Mouse (Mus musculus) hindbrain, embryonic 13.5 days (tissue): ENCODE data around the gene Cyp2c23. TPM values are rescaled to one million over a fixed set of nuclear protein-coding genes. Genes with fewer than 3 reads are reported as not detected.

Source experiments
- ATAC-seq: fragments of 200-750 bp; cut with Nextera tagmentation; 2 replicates; pipeline ENCODE4 v1.8.0; 2017; ENCODE audit warnings: moderate TSS enrichment; ENCODE audit not compliant: low FRiP score
- H3K27ac ChIP-seq: fragments of 300-500 bp; sonication (generic); 2 replicates; pipeline ENCODE4 v1.5.1; 2015; ENCODE audit warnings: inconsistent platforms, mild to moderate bottlenecking, moderate library complexity
- H3K27me3 ChIP-seq: fragments of 300-500 bp; sonication (generic); 2 replicates; pipeline ENCODE4 v1.6.1; 2015; ENCODE audit warnings: mild to moderate bottlenecking, inconsistent platforms
- H3K36me3 ChIP-seq: fragments of 300-500 bp; sonication (generic); 2 replicates; pipeline ENCODE4 v1.6.1; 2015; ENCODE audit warnings: mild to moderate bottlenecking, inconsistent platforms
- H3K4me1 ChIP-seq: fragments of 300-500 bp; sonication (generic); replicated peaks from 2 replicates; pipeline ENCODE4 v1.6.1; 2015; ENCODE audit warnings: inconsistent platforms
- H3K4me2 ChIP-seq: fragments of 300-500 bp; sonication (generic); 2 replicates; pipeline ENCODE4 v1.6.1; 2015; ENCODE audit warnings: inconsistent platforms, mild to moderate bottlenecking, moderate library complexity
- H3K4me3 ChIP-seq: fragments of 300-500 bp; sonication (generic); 2 replicates; pipeline ENCODE4 v1.5.1; 2015; ENCODE audit warnings: mild to moderate bottlenecking, inconsistent platforms
- H3K9ac ChIP-seq: fragments of 300-500 bp; sonication (generic); 2 replicates; pipeline ENCODE4 v1.6.1; 2015; ENCODE audit warnings: mild to moderate bottlenecking, inconsistent platforms
- H3K9me3 ChIP-seq: fragments of 300-500 bp; sonication (generic); 2 replicates; pipeline ENCODE4 v1.6.1; 2016; ENCODE audit warnings: inconsistent platforms
- WGBS: fragments of 180-500 bp; shearing (Covaris S2); methylation state at CpG from one replicate; pipeline ENCODE4 v1.1.7; 2015; 5-methylcytosine and 5-hydroxymethylcytosine counted together
- polyA plus RNA-seq: library from polyadenylated mRNA; unstranded; fragments of >200 nt; fragmentation: Nextera tagmentation; extraction: Ambion mirVana; gene quantifications from 2 replicates; pipeline ENCODE4 v1.2.1, GENCODE M21; 2015

The Cyp2c23 gene
- polyA plus RNA-seq, 1 experiment from 2014 or later, result not detected

DNA sequence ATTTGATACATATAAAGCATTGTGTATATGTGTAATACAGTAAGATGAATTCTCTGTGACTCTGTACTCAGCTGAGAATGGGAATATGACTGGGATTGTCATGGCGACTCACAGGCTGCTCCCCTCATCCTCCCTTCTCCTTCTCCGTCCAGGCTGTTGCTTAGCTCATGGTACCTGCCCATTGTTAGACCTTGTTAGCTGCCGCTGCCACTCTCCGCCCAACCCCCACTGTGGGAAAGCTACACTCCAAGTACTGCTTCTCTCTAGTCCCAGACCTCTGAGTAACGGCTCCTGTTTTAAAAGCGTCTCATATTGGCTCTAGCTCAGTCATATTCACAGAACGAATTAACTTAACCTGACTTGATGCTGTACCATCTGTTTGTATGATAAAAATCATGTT lies 9.3 kb downstream of the Cyp2c23 start:
- H3K27ac ChIP-seq, result no peak overlapping the region
- H3K9ac ChIP-seq, result no peak overlapping the region
- WGBS, result 69% methylated on average over 7 of the region's 7 CpGs

DNA sequence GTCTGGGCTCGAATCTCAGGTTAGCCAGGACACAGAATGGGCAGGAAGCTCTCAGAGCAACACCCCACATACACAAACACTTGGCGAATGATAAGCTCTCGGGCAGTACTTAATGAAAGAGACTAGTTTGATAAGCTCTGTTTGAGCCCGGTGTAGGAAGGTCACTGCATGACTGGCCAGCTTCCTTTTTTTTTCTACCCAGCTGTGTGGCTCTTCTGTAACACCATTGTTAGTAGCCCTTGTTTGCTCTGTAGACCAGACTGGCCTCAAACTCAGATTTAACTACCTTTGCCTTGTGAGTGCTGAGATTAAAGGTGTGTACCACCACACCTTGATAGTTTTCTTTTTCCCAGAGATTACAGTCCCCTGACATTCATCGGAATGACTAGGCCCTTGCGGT lies 15.1 kb downstream of the Cyp2c23 start:
- no peaks in the 10 kb centered on the region for H3K4me1 ChIP-seq
- no peaks in the 10 kb centered on the region for H3K36me3 ChIP-seq
- H3K9me3 ChIP-seq, result no peaks in the 10 kb centered on the region
- H3K4me3 ChIP-seq, result no peak overlapping the region
- no peak overlapping the region for H3K4me2 ChIP-seq
- no peak overlapping the region for H3K27ac ChIP-seq
- ATAC-seq, result no peak
- H3K27me3 ChIP-seq, result no peaks in the 10 kb centered on the region
- 86% methylated on average over 6 of the region's 6 CpGs for WGBS
- H3K9ac ChIP-seq, result no peak overlapping the region

More for the DNA sequence above, 9.3 kb downstream of the Cyp2c23 start:
- no peak for ATAC-seq
- Histone ChIP-seq H3K4me1 (no peaks in the 10 kb centered on the region), H3K27me3 (no peaks in the 10 kb centered on the region), H3K9me3 (no peaks in the 10 kb centered on the region), H3K36me3 (no peaks in the 10 kb centered on the region), H3K4me3 (no peak overlapping the region), H3K4me2 (no peak overlapping the region)

GRCm38 (mm10) chr19:44008784-44009183 lies 20.2 kb downstream of the Cyp2c23 start:
- H3K36me3 ChIP-seq, result no peaks in the 10 kb centered on the region
- no peaks in the 10 kb centered on the region for H3K9me3 ChIP-seq
- no peak overlapping the region for H3K4me3 ChIP-seq
- no peak overlapping the region for H3K27ac ChIP-seq
- no peak overlapping the region for H3K4me2 ChIP-seq
- no peak for ATAC-seq
- 80% methylated on average over 15 of the region's 15 CpGs for WGBS
- H3K9ac ChIP-seq, result no peak overlapping the region
- no peaks in the 10 kb centered on the region for H3K27me3 ChIP-seq
- H3K4me1 ChIP-seq, result no peaks in the 10 kb centered on the region

- no peaks in the 10 kb centered on the region for H3K27me3 ChIP-seq
- H3K4me1 ChIP-seq, result no peaks in the 10 kb centered on the region
- no peak overlapping the region for H3K27ac ChIP-seq
- H3K4me3 ChIP-seq, result no peak overlapping the region
- no peak overlapping the region for H3K4me2 ChIP-seq
- H3K9ac ChIP-seq, result no peak overlapping the region
- ATAC-seq, result no peak
- H3K36me3 ChIP-seq, result no peaks in the 10 kb centered on the region
- WGBS, result 68% methylated on average over 12 of the region's 12 CpGs
- no peaks in the 10 kb centered on the region for H3K9me3 ChIP-seq
Measured at GRCm38 (mm10) chr19:44007186-44007585, 21.8 kb downstream of the Cyp2c23 start.

GRCm38 (mm10) chr19:44005025-44005424 lies 24.0 kb downstream of the Cyp2c23 start:
- Histone ChIP-seq H3K27ac (no peak overlapping the region), H3K36me3 (no peaks in the 10 kb centered on the region), H3K27me3 (no peaks in the 10 kb centered on the region), H3K9ac (no peak overlapping the region), H3K4me1 (no peaks in the 10 kb centered on the region), H3K9me3 (no peaks in the 10 kb centered on the region), H3K4me2 (no peak overlapping the region), H3K4me3 (no peak overlapping the region)
- 75% methylated on average over 4 of the region's 4 CpGs for WGBS
- ATAC-seq, result no peak

- Histone ChIP-seq H3K4me1 (no peaks in the 10 kb centered on the region), H3K9ac (no peak overlapping the region), H3K9me3 (no peaks in the 10 kb centered on the region), H3K36me3 (no peaks in the 10 kb centered on the region), H3K4me3 (no peak overlapping the region), H3K27ac (no peak overlapping the region), H3K27me3 (no peaks in the 10 kb centered on the region), H3K4me2 (no peak overlapping the region)
- 95% methylated on average over 2 of the region's 2 CpGs for WGBS
- ATAC-seq, result no peak
Measured at GRCm38 (mm10) chr19:44004261-44004660, 24.7 kb downstream of the Cyp2c23 start.

DNA sequence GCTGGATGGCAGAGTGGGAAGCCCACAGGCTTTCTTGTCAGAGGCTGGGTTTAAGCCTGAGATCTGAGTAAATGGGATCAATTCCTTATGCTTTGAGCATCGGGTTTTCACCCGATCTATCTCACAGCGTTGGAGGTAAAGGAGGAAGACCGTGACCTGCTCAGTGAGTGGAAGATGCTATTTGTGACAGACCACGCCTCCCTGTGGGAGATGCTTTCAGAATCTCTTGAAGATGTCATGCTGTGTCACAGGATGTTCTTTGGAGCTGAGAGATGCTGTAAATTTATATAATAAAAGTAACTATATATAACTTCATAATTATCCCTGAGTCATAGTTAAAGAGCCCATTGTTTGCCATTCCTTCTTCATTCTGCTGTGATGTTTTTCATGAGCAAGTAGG lies 28.3 kb downstream of the Cyp2c23 start:
- no peaks in the 10 kb centered on the region for H3K4me1 ChIP-seq
- no peaks in the 10 kb centered on the region for H3K36me3 ChIP-seq
- no peak overlapping the region for H3K9ac ChIP-seq
- H3K4me3 ChIP-seq, result no peak overlapping the region
- ATAC-seq, result no peak
- no peaks in the 10 kb centered on the region for H3K27me3 ChIP-seq
- no peak overlapping the region for H3K27ac ChIP-seq
- no peak overlapping the region for H3K4me2 ChIP-seq
- no peaks in the 10 kb centered on the region for H3K9me3 ChIP-seq
- 76% methylated on average over 5 of the region's 5 CpGs for WGBS

- WGBS, result 88% methylated on average over 1 of the region's 1 CpGs
- Histone ChIP-seq H3K4me3 (no peak overlapping the region), H3K9ac (no peak overlapping the region), H3K27me3 (no peaks in the 10 kb centered on the region), H3K27ac (no peak overlapping the region), H3K9me3 (no peaks in the 10 kb centered on the region), H3K36me3 (no peaks in the 10 kb centered on the region), H3K4me1 (no peaks in the 10 kb centered on the region), H3K4me2 (no peak overlapping the region)
- no peak for ATAC-seq
Measured at GRCm38 (mm10) chr19:44000061-44000460, 28.9 kb downstream of the Cyp2c23 start.

DNA sequence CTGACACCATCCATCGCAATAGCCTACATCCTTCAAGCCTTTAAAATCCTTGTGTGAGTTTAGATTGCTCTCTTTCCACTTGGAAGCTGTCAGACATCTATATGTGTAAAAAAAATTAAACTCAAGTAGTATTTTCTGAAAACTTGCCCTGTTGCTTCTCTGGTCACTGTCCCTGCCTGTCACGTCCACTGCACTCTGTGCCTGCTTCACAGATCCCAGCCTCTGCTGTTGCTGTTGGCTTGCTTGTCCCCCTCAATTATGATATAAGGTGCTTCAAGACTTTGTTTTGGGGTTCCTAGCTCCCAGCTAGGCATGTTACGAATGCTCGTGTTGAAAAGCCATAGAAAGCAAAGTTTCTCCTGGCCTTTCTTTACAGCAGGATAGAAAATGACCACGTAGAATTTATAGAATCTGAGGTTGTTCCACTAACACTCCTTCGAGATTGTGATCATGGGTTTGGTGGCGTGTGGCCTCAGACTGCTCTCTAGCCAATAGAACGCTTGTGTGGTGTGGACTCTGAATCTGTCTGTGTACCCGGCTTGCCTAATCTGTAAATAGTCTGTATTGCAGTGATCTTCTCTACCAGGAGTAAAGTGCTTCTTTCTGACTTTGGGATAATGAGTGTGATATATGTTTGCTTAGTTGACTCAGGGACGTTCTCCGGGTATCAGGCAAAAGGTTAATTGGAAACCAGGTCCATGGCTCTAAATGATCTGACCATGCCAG lies 30.0 kb downstream of the Cyp2c23 start:
- H3K4me2 ChIP-seq, result no peak overlapping the region
- no peaks in the 10 kb centered on the region for H3K9me3 ChIP-seq
- no peaks in the 10 kb centered on the region for H3K27me3 ChIP-seq
- no peak overlapping the region for H3K27ac ChIP-seq
- 91% methylated on average over 11 of the region's 11 CpGs for WGBS
- no peak overlapping the region for H3K9ac ChIP-seq
- no peak overlapping the region for H3K4me3 ChIP-seq
- no peaks in the 10 kb centered on the region for H3K36me3 ChIP-seq
- no peaks in the 10 kb centered on the region for H3K4me1 ChIP-seq
- ATAC-seq, result no peak

- H3K4me2 ChIP-seq, result no peak overlapping the region
- H3K9me3 ChIP-seq, result no peaks in the 10 kb centered on the region
- WGBS, result 86% methylated on average over 10 of the region's 10 CpGs
- H3K4me1 ChIP-seq, result no peaks in the 10 kb centered on the region
- no peak overlapping the region for H3K27ac ChIP-seq
- no peak overlapping the region for H3K4me3 ChIP-seq
- no peak for ATAC-seq
- no peak overlapping the region for H3K9ac ChIP-seq
- no peaks in the 10 kb centered on the region for H3K36me3 ChIP-seq
- no peaks in the 10 kb centered on the region for H3K27me3 ChIP-seq
Measured at GRCm38 (mm10) chr19:43998101-43998500, 30.9 kb downstream of the Cyp2c23 start.

DNA sequence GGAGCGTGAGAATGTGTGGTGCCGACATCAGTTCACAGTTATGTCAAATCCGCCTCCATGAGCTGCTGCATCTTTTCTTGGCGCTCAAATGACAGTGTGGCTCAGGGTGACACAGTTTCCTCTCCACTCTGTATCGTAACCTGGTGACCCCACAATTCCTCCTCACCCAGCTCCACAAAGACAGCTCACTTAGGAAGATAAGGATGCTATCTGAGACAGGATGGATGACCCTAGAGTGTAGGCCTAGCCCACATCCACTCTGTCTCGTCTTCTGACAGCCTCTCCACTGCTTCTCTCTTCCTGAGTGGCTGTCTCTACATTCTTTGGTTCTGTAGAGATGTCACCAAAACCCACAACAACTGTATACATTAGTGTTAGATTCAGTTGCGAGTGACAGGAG lies 33.6 kb downstream of the Cyp2c23 start:
- no peaks in the 10 kb centered on the region for H3K9me3 ChIP-seq
- WGBS, result 85% methylated on average over 7 of the region's 7 CpGs
- ATAC-seq, result no peak
- no peak overlapping the region for H3K9ac ChIP-seq
- no peak overlapping the region for H3K27ac ChIP-seq
- H3K27me3 ChIP-seq, result no peaks in the 10 kb centered on the region
- H3K36me3 ChIP-seq, result no peaks in the 10 kb centered on the region
- H3K4me1 ChIP-seq, result no peaks in the 10 kb centered on the region
- H3K4me2 ChIP-seq, result no peak overlapping the region
- H3K4me3 ChIP-seq, result no peak overlapping the region

DNA sequence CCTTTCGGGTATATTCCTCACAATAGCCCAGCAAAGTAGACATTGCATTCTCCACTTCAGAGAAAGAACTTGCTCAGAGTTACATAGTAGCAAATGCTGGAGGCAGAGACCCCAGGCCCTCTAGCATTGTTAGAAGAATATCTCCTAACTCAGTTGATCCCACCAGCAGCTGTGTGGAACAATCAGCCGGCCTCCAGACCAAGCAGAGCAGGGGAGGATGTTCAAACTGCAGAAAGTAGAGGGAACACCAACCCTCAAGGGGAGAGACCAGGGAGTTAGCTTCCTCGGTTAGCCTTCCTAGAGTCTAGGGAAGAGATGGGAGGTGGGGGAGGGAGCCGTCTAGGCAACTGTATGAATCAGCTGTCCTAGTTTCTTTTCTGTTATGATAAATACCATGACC lies 36.5 kb downstream of the Cyp2c23 start:
- Histone ChIP-seq H3K4me2 (no peak overlapping the region), H3K9ac (no peak overlapping the region), H3K36me3 (no peaks in the 10 kb centered on the region), H3K27ac (no peak overlapping the region), H3K9me3 (no peaks in the 10 kb centered on the region), H3K4me1 (no peaks in the 10 kb centered on the region), H3K27me3 (no peaks in the 10 kb centered on the region), H3K4me3 (no peak overlapping the region)
- ATAC-seq, result no peak
- WGBS, result 79% methylated on average over 4 of the region's 4 CpGs

DNA sequence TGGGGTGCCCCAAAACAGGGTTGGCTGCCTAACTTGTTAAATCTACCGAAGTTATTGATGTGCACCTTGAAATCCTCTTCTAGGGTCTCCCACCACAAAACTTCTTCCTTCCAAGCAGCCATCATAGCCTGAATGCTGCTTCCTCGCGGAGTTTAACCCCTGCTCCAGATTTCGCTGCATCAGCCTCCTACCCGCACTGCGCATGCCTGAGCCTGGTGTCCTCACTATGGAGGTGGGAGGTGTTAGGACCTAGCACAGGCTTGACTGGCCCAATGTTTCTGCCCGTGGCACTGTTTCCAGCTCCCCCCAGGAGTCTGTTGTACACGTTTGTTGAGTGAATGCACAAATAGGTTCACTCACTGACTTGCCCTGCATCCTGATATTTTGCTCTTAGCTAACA lies 38.6 kb downstream of the Cyp2c23 start:
- no peak overlapping the region for H3K4me3 ChIP-seq
- 85% methylated on average over 8 of the region's 8 CpGs for WGBS
- no peak overlapping the region for H3K27ac ChIP-seq
- H3K9me3 ChIP-seq, result no peaks in the 10 kb centered on the region
- H3K36me3 ChIP-seq, result no peaks in the 10 kb centered on the region
- peaks cover 10% of the 10 kb centered on the region for H3K4me1 ChIP-seq
- ATAC-seq, result no peak
- H3K9ac ChIP-seq, result no peak overlapping the region
- peaks cover 16% of the 10 kb centered on the region; the same call in 1 of the 2 replicates for H3K27me3 ChIP-seq
- H3K4me2 ChIP-seq, result no peak overlapping the region
